Mouse (Mus musculus) forebrain, postnatal 0 days (tissue): Measurements from ENCODE around the gene Arcn1. TPM values are rescaled to one million over a fixed set of nuclear protein-coding genes. Genes with fewer than 3 reads are reported as not detected.

Source experiments
- ATAC-seq: fragments of 200-750 bp; cut with Nextera tagmentation; 2 replicates; pipeline ENCODE4 v1.8.0; 2017; ENCODE audit warnings: mild to moderate bottlenecking, moderate library complexity
- DNase-seq: peaks from one replicate; pipeline ENCODE4 v3.0.0-alpha.2; 2015
- H3K27ac ChIP-seq: fragments of 300-500 bp; sonication (generic); 2 replicates; pipeline ENCODE4 v1.5.1; 2014; ENCODE audit warnings: low read depth, mild to moderate bottlenecking, antibody characterized with exemption, low read length, moderate library complexity, mixed read lengths
- H3K27me3 ChIP-seq: fragments of 300-500 bp; sonication (generic); 2 replicates; pipeline ENCODE4 v1.6.1; 2014; ENCODE audit warnings: mild to moderate bottlenecking, low read length, mixed read lengths; ENCODE audit not compliant: insufficient read depth
- H3K36me3 ChIP-seq: fragments of 300-500 bp; sonication (generic); 2 replicates; pipeline ENCODE4 v1.6.1; 2014; ENCODE audit warnings: mild to moderate bottlenecking, moderate library complexity; ENCODE audit not compliant: insufficient read depth
- H3K4me1 ChIP-seq: fragments of 300-500 bp; sonication (generic); 2 replicates; pipeline ENCODE4 v1.6.1; 2014; ENCODE audit warnings: antibody characterized with exemption; ENCODE audit not compliant: insufficient read depth
- H3K4me2 ChIP-seq: fragments of 300-500 bp; sonication (generic); 2 replicates; pipeline ENCODE4 v1.6.1; 2014; ENCODE audit warnings: low read depth, mild to moderate bottlenecking, moderate library complexity
- H3K4me3 ChIP-seq: fragments of 300-500 bp; sonication (generic); 2 replicates; pipeline ENCODE4 v1.5.1; 2014; ENCODE audit warnings: low read depth, low read length, mixed read lengths
- H3K9ac ChIP-seq: fragments of 300-500 bp; sonication (generic); 2 replicates; pipeline ENCODE4 v1.6.1; 2014; ENCODE audit warnings: mild to moderate bottlenecking
- H3K9me3 ChIP-seq: fragments of 300-500 bp; sonication (generic); 2 replicates; pipeline ENCODE4 v1.6.1; 2016; ENCODE audit warnings: low read length
- CTCF ChIP-seq: sonication (generic); IDR thresholded peaks from 2 replicates; pipeline ENCODE4 v1.5.1; 2016; ENCODE audit warnings: antibody characterized with exemption, control low read depth, low read depth
- WGBS: fragments of 180-500 bp; shearing (Covaris S2); extraction: QIAGEN DNeasy Blood & Tissue Kit; methylation state at CpG from one replicate; pipeline ENCODE4 v1.1.7; 2014; 5-methylcytosine and 5-hydroxymethylcytosine counted together
- polyA plus RNA-seq: library from polyadenylated mRNA; unstranded; fragments of >200 nt; fragmentation: Nextera tagmentation; extraction: Ambion mirVana; gene quantifications from 2 replicates; pipeline ENCODE4 v1.2.1, GENCODE M21; 2015
- total RNA-seq: library from RNA; depleted of rRNA; stranded (reverse); fragments of >200 nt; gene quantifications from 2 replicates; pipeline ENCODE4 v1.2.3, GENCODE M21; 2014

Arcn1 gene
- total and polyA plus RNA-seq, 2 experiments from 2014 or later: 105 to 113 TPM

- no peaks in the 10 kb centered on the region for H3K36me3 ChIP-seq
- no peak overlapping the region for H3K27ac ChIP-seq
- no peak for ATAC-seq
- no peak for TF ChIP-seq CTCF
- WGBS: 68% methylated on average over 2 of the region's 2 CpGs
- no peak overlapping the region for H3K4me3 ChIP-seq
- no peak overlapping the region for H3K4me2 ChIP-seq
- peaks cover 11% of the 10 kb centered on the region for H3K4me1 ChIP-seq
- DNase-seq: no peak
- H3K27me3 ChIP-seq: no peaks in the 10 kb centered on the region
- H3K9ac ChIP-seq: no peak overlapping the region
- H3K9me3 ChIP-seq: no peaks in the 10 kb centered on the region
Observed at GRCm38 (mm10) chr9:44724665-44725064, 43.0 kb downstream of the Arcn1 start.

DNA sequence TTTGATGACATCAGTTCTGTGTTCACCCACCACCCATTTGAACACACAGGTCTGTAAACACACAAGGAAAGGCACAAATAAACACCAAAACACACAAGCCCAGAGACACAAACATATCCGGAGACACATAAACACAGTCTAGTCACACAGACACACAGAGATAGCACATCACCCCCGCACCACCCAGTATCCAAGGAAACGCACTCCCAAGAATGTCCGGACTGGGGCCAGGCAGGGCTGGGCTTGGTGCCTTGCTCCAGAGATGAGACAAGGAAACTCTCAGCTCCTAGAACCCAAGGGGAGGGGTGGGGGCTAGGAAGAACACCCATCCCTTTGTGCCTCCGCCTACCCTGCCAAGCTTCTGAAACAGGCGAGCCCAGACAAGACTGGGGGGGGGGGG lies 43.4 kb downstream of the Arcn1 start:
- Histone ChIP-seq H3K4me3 (no peak overlapping the region), H3K27me3 (no peaks in the 10 kb centered on the region), H3K4me1 (peaks cover 16% of the 10 kb centered on the region), H3K4me2 (no peak overlapping the region), H3K27ac (no peak overlapping the region), H3K9me3 (no peaks in the 10 kb centered on the region), H3K36me3 (no peaks in the 10 kb centered on the region), H3K9ac (no peak overlapping the region)
- WGBS: 55% methylated on average over 6 of the region's 6 CpGs
- TF ChIP-seq CTCF: no peak
- DNase-seq (peak; percentile 41), ATAC-seq (peak; percentile 3; the same call in 1 of the 2 replicates)

DNA sequence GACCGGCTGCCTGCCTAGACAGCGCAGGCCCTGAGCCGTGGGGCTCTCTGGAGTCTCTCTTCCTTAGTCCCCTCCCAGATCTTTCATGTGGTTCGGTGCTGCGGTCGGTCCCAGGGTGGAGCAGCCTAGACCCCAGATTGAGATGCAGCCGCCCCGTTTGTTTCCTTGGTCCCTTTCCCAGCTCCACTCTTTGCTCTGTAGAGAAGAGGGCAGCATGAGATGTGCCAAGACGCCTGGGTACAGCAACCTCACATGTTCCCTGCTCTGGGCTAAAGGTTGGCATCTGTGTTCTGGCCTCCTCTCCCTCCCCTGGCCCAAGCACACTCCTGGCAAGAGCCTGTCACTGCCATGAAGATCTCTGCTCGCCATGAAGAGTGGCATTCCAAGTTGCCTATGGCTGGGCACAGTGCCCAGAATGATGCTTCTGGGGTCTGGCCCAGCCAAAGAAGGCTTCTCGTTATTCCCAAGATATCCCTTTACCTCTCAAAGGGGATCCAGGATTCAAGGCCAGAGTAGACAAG lies 44.1 kb downstream of the Arcn1 start:
- Histone ChIP-seq H3K27me3 (no peaks in the 10 kb centered on the region), H3K4me2 (no peak overlapping the region), H3K36me3 (no peaks in the 10 kb centered on the region), H3K27ac (0 out of 2 replicates have a peak overlapping the region, but pooled peaks have one; percentile 5), H3K9ac (no peak overlapping the region), H3K4me3 (no peak overlapping the region), H3K4me1 (peaks cover 17% of the 10 kb centered on the region), H3K9me3 (no peaks in the 10 kb centered on the region)
- TF ChIP-seq CTCF: no peak
- WGBS: 44% methylated on average over 11 of the region's 11 CpGs
- DNase-seq (peak; percentile 39), ATAC-seq (no peak)

DNA sequence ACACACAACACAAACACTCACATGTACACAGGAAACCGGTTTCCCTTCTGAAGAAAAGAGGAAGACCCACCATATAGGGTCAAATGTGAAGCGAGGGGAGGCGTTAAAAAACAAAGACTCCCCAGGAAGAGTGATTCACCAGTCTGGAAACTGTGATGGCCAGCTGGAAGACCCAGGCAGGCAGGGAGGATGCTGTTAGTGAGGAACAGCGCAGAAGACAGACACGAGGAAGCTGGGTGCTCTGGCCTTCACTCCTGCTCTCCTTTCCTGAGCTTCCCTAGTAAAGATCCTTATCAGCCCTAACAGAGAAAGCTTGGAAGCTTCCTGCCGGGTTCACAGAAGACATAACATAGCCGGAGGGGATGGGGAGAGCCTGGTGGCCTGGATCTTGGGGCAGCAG lies 44.6 kb downstream of the Arcn1 start:
- WGBS: 58% methylated on average over 7 of the region's 7 CpGs

DNA sequence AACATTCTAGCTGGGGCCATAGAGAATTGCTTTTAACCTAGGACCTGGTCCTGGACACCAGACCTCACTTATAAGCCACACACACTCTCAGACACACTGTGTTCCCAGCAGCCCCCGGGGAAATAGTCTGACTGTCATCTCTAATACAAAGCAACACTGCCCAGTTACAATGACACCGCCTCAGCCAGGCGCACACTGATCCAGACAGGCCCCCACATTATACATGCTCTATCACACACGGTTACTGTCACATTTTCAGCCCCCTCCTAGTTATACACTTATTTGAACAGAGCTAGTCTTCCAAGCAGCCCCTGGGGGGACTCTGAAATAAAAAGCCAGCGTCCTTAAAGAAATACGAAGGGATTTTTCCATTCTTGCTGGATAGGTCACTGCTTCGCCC lies 45.1 kb downstream of the Arcn1 start:
- no peak for TF ChIP-seq CTCF
- no peak overlapping the region for H3K27ac ChIP-seq
- H3K9ac ChIP-seq: no peak overlapping the region
- H3K36me3 ChIP-seq: peaks cover 7% of the 10 kb centered on the region; the same call in 1 of the 2 replicates
- no peaks in the 10 kb centered on the region for H3K27me3 ChIP-seq
- no peak for DNase-seq
- H3K4me2 ChIP-seq: no peak overlapping the region
- WGBS: 66% methylated on average over 7 of the region's 7 CpGs
- ATAC-seq: no peak
- H3K9me3 ChIP-seq: no peaks in the 10 kb centered on the region
- no peak overlapping the region for H3K4me3 ChIP-seq
- H3K4me1 ChIP-seq: peaks cover 17% of the 10 kb centered on the region

More for the DNA sequence above, 44.6 kb downstream of the Arcn1 start:
- H3K36me3 ChIP-seq: peaks cover 3% of the 10 kb centered on the region; the same call in 1 of the 2 replicates
- ATAC-seq (no peak), DNase-seq (no peak)
- H3K9me3 ChIP-seq: no peaks in the 10 kb centered on the region
- no peak overlapping the region for H3K27ac ChIP-seq
- no peak overlapping the region for H3K4me2 ChIP-seq
- H3K9ac ChIP-seq: no peak overlapping the region
- no peaks in the 10 kb centered on the region for H3K27me3 ChIP-seq
- no peak for TF ChIP-seq CTCF
- H3K4me3 ChIP-seq: no peak overlapping the region
- peaks cover 17% of the 10 kb centered on the region for H3K4me1 ChIP-seq

GRCm38 (mm10) chr9:44721877-44722186 lies 45.8 kb downstream of the Arcn1 start:
- Histone ChIP-seq H3K4me2 (peak overlapping the region; percentile 85), H3K4me3 (peak overlapping the region; percentile 79), H3K9me3 (no peaks in the 10 kb centered on the region), H3K27ac (no peak overlapping the region), H3K27me3 (no peaks in the 10 kb centered on the region), H3K36me3 (peaks cover 14% of the 10 kb centered on the region), H3K4me1 (peaks cover 17% of the 10 kb centered on the region), H3K9ac (peak overlapping the region; percentile 90; the same call in 1 of the 2 replicates)
- ATAC-seq (no peak), DNase-seq (no peak)
- WGBS: 91% methylated on average over 3 of the region's 3 CpGs
- TF ChIP-seq CTCF: no peak

- Histone ChIP-seq H3K4me1 (peaks cover 17% of the 10 kb centered on the region), H3K4me3 (peak overlapping the region; percentile 79), H3K27ac (peak overlapping the region; percentile 85), H3K4me2 (peak overlapping the region; percentile 85), H3K9ac (peak overlapping the region; percentile 90), H3K9me3 (no peaks in the 10 kb centered on the region), H3K27me3 (no peaks in the 10 kb centered on the region), H3K36me3 (peaks cover 18% of the 10 kb centered on the region)
- DNase-seq (peak; percentile 90), ATAC-seq (peak; percentile 88)
- 3% methylated on average over 39 of the region's 40 CpGs for WGBS
- TF ChIP-seq CTCF: peak; percentile 56
Observed at GRCm38 (mm10) chr9:44721154-44721876, 46.3 kb downstream of the Arcn1 start.
